Mouse (Mus musculus): ENCODE measurements around the gene Chst15. TPM values are rescaled to one million over a fixed set of nuclear protein-coding genes. Genes with fewer than 3 reads are reported as not detected.
A peak's percentile ranks its signal among the peaks of the same experiment; 100 is the strongest.

Chst15 gene
- polyA plus RNA-seq, 1 experiment from 2014 or later, result 23.6 TPM

DNA sequence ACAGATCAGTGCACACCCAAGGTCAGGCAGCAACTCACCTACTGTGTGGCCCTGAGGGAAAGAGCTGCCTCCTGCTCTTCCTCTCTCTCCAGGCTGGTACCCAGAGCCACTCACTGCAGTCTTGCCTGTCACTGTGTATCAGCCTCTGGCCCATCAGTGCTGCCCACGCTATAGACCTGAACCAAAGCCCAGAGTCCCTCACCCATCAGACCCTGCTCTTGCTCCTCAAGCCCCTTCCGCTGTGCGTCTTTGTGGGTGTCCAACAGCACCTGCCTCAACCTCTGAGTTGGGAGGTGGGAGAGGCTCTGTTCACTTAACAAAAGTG, 29.7 kb downstream of the Chst15 start:
- 0 out of 2 replicates have a peak, but pooled peaks have one; percentile 12 for ATAC-seq (ENCODE audit: low FRiP score, low read depth)
- no peaks in the 10 kb centered on the region for H3K9me3 ChIP-seq
- H3K27ac ChIP-seq, result no peak overlapping the region; the same call in 1 of the 2 replicates
- 83% methylated on average over 3 of the region's 3 CpGs for WGBS
- H3K4me2 ChIP-seq (replicated peaks), result no peak overlapping the region
- H3K36me3 ChIP-seq, result no peaks in the 10 kb centered on the region
- peaks cover 60% of the 10 kb centered on the region for H3K4me1 ChIP-seq
- no peaks in the 10 kb centered on the region for H3K27me3 ChIP-seq
- no peak overlapping the region for H3K9ac ChIP-seq
- H3K4me3 ChIP-seq, result no peak overlapping the region

DNA sequence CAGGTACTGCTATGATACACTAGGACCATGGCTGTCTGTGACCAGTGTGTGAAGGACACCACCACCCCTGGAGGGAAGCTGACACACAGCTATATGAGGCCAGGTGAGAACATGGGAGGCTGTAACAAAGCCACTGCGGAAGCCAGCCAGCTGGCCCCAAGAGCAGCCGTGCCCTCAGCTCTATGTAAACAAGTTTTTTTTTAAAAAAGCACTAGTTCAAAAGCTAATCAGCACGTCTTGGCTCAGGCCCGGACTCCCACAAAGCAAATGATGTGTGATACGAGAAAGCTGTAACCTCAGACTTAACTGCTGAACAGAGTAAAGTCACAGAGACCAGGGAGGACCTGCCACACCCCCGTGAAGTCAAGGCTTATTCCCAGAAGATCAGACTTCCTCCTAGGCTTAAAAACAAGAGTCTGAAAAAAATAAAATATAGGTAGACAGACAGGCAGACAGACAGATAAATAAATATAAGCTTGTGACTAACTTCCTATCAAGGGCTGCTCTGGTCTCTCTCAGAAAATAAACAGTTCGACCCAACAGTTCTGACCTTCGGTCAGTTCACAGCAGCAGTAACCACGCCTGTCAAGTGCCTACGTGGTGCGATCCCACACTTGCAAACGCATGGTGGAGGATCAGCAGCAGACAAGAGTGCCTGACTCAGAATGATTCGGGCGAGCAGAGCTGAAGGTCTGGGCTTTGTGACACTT, 30.2 kb downstream of the Chst15 start:
- H3K27ac ChIP-seq, result no peak overlapping the region
- no peak overlapping the region for H3K4me2 ChIP-seq (replicated peaks)
- no peak; the same call in 1 of the 2 replicates for ATAC-seq (ENCODE audit: low FRiP score, low read depth)
- H3K9me3 ChIP-seq, result no peaks in the 10 kb centered on the region
- no peak overlapping the region for H3K9ac ChIP-seq
- 26% methylated on average over 14 of the region's 14 CpGs for WGBS
- no peaks in the 10 kb centered on the region for H3K27me3 ChIP-seq
- H3K4me3 ChIP-seq, result no peak overlapping the region
- H3K4me1 ChIP-seq, result peaks cover 60% of the 10 kb centered on the region
- no peaks in the 10 kb centered on the region for H3K36me3 ChIP-seq

DNA sequence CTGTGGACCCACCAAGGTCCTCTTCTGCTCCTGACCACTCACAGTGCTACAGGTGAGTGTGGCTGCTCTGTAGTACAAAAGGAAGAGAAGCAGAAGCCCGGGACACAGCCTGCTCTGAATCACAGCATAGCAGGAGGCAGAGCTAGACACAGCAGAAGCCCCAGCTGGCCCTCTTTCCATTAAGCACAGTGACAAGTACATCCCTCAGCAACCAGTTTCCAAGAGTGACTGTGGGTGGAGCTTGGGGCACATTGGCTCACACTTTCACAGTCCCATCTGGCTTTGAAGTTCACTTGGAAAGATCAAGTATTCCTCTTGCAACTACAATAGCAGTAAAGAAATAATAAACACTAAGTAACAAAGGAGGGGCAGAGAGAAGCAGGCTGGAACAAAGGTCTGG, 32.2 kb downstream of the Chst15 start:
- Histone ChIP-seq H3K4me3 (no peak overlapping the region), H3K4me2 (replicated peaks) (no peak overlapping the region), H3K9me3 (no peaks in the 10 kb centered on the region), H3K36me3 (no peaks in the 10 kb centered on the region), H3K27me3 (no peaks in the 10 kb centered on the region), H3K27ac (no peak overlapping the region; the same call in 1 of the 2 replicates), H3K4me1 (peaks cover 52% of the 10 kb centered on the region), H3K9ac (peak overlapping the region; percentile 31; the same call in 1 of the 2 replicates)
- WGBS, result 44% methylated on average over 1 of the region's 1 CpGs
- ATAC-seq (ENCODE audit: low FRiP score, low read depth), result no peak

DNA sequence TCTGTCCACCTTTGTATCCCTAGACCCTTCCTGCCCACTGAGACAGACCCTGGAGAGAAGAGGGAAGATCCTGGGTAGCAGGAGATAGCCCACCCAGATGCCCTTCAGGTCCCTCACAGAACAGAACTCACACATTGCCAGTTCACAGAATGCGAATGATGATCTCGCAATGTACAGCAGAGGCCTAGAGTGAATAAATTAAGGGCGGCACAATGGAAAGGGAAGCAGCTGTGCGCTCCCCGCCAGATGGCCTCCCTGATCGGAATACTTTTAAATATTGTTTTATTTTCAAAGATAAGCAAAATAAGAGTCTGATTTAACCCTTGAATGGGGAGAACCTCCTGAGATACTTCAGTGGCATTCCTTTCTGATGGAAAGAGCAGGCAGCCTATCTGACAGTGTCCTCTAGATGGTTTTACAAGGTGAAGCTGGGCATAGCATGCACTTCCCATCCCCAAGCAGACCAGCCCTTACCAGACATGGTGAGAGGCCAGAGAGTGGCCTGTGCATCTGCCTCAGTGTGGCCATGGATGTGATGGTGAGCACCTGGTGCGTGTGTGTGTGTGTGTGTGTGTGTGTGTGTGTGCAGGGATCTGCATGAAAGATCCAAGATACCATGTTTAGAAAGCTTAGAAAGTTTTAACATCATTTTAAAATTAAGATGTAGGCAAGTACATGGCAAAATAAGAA, 32.8 kb downstream of the Chst15 start:
- Histone ChIP-seq H3K4me1 (peaks cover 46% of the 10 kb centered on the region), H3K4me3 (no peak overlapping the region), H3K9ac (no peak overlapping the region), H3K36me3 (no peaks in the 10 kb centered on the region; the same call in 1 of the 2 replicates), H3K4me2 (replicated peaks) (no peak overlapping the region), H3K27ac (no peak overlapping the region), H3K9me3 (no peaks in the 10 kb centered on the region), H3K27me3 (no peaks in the 10 kb centered on the region)
- WGBS, result 70% methylated on average over 7 of the region's 7 CpGs
- ATAC-seq (ENCODE audit: low FRiP score, low read depth), result no peak

DNA sequence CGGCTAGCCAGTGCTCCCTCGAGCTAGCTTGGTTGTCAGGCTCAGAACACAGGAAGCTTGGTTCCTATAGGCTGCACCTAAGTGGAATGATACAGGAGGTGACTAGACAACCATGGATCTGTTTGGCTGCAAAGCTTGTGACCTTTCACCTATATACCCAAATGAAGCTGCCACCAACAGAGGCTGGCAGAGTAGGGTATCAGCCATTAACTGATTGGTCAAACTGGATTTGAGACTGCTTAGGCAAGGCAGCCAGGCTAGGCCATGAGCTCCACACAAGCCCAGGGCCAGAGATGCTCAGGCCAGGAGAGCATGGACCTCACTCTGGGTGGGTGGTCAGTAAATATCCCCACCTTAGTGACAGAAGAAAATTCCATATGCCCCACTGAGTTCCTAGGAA, 34.5 kb downstream of the Chst15 start:
- no peaks in the 10 kb centered on the region for H3K9me3 ChIP-seq

DNA sequence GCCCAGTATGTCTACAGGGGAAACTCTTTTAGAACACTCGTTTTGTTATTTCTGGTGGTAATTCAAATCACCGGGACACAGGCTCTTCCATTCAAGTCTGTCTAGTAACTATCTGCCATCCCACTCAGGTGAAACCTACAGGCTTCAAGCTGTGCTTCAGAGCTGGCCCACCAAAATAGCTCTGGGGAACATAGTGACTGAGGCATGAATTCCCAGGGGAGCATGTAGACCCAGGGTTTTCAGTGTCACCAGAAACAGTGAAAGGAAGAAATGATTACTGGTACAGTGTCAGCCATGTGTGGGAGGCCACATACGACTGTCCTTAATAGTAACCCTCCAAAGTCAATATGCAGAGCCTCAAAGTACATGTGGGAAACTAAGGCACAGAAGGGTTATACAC, 34.9 kb downstream of the Chst15 start:
- peaks cover 27% of the 10 kb centered on the region for H3K4me1 ChIP-seq
- no peak overlapping the region for H3K27ac ChIP-seq
- H3K4me3 ChIP-seq, result no peak overlapping the region
- H3K4me2 ChIP-seq (replicated peaks), result no peak overlapping the region
- ATAC-seq (ENCODE audit: low FRiP score, low read depth), result no peak
- H3K9me3 ChIP-seq, result no peaks in the 10 kb centered on the region
- WGBS, result 83% methylated on average over 3 of the region's 3 CpGs
- no peak overlapping the region for H3K9ac ChIP-seq
- no peaks in the 10 kb centered on the region for H3K27me3 ChIP-seq
- peaks cover 6% of the 10 kb centered on the region for H3K36me3 ChIP-seq

More for the DNA sequence above, 34.5 kb downstream of the Chst15 start:
- Histone ChIP-seq H3K27ac (no peak overlapping the region), H3K27me3 (no peaks in the 10 kb centered on the region), H3K36me3 (peaks cover 6% of the 10 kb centered on the region), H3K4me1 (peaks cover 30% of the 10 kb centered on the region), H3K9ac (no peak overlapping the region), H3K4me3 (no peak overlapping the region), H3K4me2 (replicated peaks) (no peak overlapping the region)
- WGBS, result 89% methylated on average over 2 of the region's 2 CpGs
- ATAC-seq (ENCODE audit: low FRiP score, low read depth), result no peak

DNA sequence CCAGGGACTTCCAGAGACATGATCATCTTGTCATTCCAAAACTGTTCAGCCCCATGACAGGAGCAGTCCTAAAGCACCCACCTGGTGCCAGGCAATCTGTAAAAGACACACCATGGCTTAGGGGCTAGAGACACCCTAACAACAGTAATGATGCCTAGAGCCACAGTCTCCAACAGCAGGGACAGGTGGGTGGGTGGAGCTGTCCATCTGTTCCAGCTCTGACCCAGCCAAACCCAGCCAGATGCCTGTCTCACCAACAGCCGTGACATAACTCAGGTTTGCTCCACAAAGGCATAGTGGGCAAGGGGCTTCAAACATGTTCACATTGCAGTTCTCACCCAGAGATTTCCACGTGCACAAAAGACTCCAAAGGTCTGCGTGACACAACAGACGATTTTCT, 35.3 kb downstream of the Chst15 start:
- Histone ChIP-seq H3K36me3 (peaks cover 6% of the 10 kb centered on the region), H3K4me2 (replicated peaks) (no peak overlapping the region), H3K27ac (no peak overlapping the region), H3K9ac (no peak overlapping the region), H3K4me3 (no peak overlapping the region), H3K9me3 (no peaks in the 10 kb centered on the region), H3K27me3 (no peaks in the 10 kb centered on the region), H3K4me1 (peaks cover 25% of the 10 kb centered on the region)
- no peak for ATAC-seq (ENCODE audit: low FRiP score, low read depth)
- WGBS, result 84% methylated on average over 4 of the region's 4 CpGs

DNA sequence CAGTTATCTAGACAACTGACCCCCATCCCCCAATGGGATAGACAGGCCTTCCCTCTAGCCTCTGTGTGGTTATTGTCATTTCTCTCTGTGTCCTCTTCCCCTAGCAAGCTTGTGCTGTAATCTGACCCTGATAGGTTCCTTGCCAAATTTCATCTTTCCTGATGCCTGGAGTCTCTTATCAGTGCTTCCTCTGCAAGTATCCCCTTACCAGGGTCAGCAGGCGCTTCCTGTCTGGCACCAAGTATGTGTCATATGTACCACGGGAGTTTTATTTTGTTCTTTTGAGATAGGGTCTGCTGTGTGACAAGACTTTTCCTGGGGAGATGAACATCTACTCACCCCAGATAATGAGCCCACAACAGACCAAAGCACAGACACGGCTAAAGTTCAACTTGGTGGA, 38.4 kb downstream of the Chst15 start:
- H3K4me1 ChIP-seq, result peaks cover 14% of the 10 kb centered on the region
- H3K4me3 ChIP-seq, result no peak overlapping the region
- no peaks in the 10 kb centered on the region for H3K27me3 ChIP-seq
- WGBS, result 84% methylated on average over 3 of the region's 3 CpGs
- H3K9ac ChIP-seq, result no peak overlapping the region
- ATAC-seq (ENCODE audit: low FRiP score, low read depth), result no peak
- H3K4me2 ChIP-seq (replicated peaks), result no peak overlapping the region
- no peaks in the 10 kb centered on the region for H3K9me3 ChIP-seq
- peaks cover 10% of the 10 kb centered on the region for H3K36me3 ChIP-seq
- no peak overlapping the region for H3K27ac ChIP-seq

DNA sequence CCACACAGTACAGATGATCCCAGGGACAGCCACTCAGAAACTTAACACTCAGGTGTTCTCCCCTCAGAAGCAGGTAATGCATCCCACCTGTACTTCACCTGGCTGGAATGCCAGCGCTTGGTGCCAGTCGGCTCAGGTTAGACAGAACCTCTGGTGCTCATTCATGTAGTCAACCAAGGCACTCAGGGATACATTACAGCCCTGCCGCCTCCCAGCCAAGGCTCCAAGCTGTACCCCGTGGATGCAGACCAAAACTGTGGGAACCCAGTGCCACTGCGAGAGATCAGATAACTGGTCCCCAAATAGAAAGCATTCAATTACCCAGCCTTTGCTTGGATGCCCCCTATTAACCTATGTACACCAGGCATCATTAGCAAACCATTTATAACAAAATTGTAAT, 40.7 kb downstream of the Chst15 start:
- Histone ChIP-seq H3K27ac (no peak overlapping the region), H3K27me3 (no peaks in the 10 kb centered on the region), H3K4me3 (no peak overlapping the region), H3K36me3 (peaks cover 14% of the 10 kb centered on the region), H3K9ac (no peak overlapping the region), H3K9me3 (no peaks in the 10 kb centered on the region), H3K4me2 (replicated peaks) (no peak overlapping the region), H3K4me1 (peaks cover 14% of the 10 kb centered on the region)
- no peak for ATAC-seq (ENCODE audit: low FRiP score, low read depth)
- 78% methylated on average over 5 of the region's 5 CpGs for WGBS

DNA sequence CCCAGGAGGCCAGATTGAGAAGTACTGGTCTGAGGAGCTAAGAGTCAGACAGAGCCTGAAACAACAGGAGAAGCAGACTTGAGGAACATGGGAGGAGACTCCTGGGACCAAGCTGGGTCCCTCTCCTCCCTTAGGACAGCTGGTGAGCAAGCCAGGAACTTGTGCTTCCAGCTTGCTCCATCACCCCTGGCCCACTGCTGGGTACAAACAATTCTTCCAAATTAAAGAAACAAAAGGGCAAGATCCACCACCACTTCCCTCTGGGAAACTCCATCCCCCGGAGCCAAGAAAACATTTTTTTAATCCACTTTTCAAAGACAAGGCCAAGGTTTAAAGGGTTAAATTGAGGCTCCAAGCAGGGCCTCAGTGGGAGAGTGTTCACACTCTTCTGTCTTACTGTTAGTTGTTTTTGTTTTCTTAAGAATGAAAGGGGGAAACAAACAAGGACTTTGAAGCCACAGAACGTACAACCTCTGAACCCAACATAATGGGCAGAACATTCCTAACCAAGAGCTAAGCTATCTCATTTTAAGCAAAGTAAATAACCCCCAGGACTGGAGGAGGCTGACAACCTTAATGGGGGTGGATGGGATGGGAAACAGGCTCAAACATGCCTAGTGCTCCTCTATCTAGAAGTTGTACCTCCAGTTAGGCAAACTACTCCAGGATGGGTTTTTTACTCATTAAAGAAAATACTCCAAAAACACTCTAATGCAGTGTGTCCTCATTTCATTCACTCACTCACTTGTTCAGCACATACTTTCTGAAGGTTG, 43.1 kb downstream of the Chst15 start:
- H3K36me3 ChIP-seq, result peaks cover 30% of the 10 kb centered on the region
- H3K27ac ChIP-seq, result no peak overlapping the region
- no peaks in the 10 kb centered on the region for H3K9me3 ChIP-seq
- H3K27me3 ChIP-seq, result no peaks in the 10 kb centered on the region
- no peak overlapping the region for H3K4me2 ChIP-seq (replicated peaks)
- WGBS, result 70% methylated on average over 2 of the region's 2 CpGs
- peaks cover 14% of the 10 kb centered on the region for H3K4me1 ChIP-seq
- ATAC-seq (ENCODE audit: low FRiP score, low read depth), result no peak
- no peak overlapping the region for H3K4me3 ChIP-seq
- H3K9ac ChIP-seq, result no peak overlapping the region

DNA sequence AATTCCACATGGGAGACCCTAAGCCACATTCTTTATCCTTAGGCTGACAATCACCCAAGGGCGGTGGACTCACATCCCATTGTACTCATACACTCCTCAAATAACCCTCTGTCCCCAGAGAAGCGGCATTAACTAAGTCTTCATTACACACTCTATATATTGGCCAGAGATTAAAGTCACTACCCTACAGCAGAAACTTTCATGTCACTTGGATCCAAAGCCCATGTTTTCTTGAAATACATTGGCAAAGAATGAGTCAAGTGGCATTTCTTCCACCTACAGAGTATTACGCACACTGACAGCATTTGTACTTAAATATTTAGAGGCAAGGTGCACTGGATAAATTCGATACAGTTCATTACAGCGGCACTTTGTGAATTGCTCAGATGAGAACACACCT, 44.0 kb downstream of the Chst15 start:
- Histone ChIP-seq H3K36me3 (peaks cover 33% of the 10 kb centered on the region), H3K4me2 (replicated peaks) (no peak overlapping the region), H3K9me3 (no peaks in the 10 kb centered on the region), H3K4me3 (no peak overlapping the region), H3K27me3 (no peaks in the 10 kb centered on the region), H3K9ac (no peak overlapping the region), H3K4me1 (peaks cover 14% of the 10 kb centered on the region), H3K27ac (no peak overlapping the region)
- ATAC-seq (ENCODE audit: low FRiP score, low read depth), result no peak
- 92% methylated on average over 5 of the region's 5 CpGs for WGBS

DNA sequence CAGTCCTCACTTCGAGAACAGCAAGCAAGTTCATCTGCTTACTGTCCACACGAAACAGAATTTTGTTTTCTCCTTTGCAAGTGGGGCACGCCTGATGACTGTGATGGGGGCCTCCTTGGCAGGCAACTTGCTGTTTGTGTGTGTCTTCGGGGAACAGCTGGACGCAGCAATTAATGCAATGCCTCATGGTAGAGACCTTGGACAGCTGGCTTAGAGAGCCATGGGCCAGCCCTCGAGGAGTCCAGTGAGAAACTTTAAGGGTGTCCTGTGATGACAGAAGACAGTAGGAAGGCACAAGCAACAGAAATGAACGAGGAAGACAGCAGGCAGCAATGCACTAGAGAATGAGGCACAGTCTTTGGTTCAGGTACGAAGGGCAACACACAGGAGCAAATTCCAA, 46.7 kb downstream of the Chst15 start:
- Histone ChIP-seq H3K9me3 (no peaks in the 10 kb centered on the region), H3K36me3 (peaks cover 49% of the 10 kb centered on the region), H3K4me3 (no peak overlapping the region), H3K4me1 (no peaks in the 10 kb centered on the region), H3K27me3 (no peaks in the 10 kb centered on the region), H3K9ac (no peak overlapping the region), H3K4me2 (replicated peaks) (no peak overlapping the region), H3K27ac (no peak overlapping the region)
- no peak for ATAC-seq (ENCODE audit: low FRiP score, low read depth)
- WGBS, result 86% methylated on average over 8 of the region's 8 CpGs
